ENCODE assay signal across 29 mouse cellular contexts in genomic region chr4:114733256-114734004, GRCm38 (mm10).
DNase-seq lines count a peak whose midpoint lies in the region; ATAC-seq and TF ChIP-seq lines count a peak whose summit lies in the region.
"Had no signal": no experiment of that assay in that cellular context is flagged by ENCODE, and none has a peak within 500 bp of the region (broad histone marks: within the 10 kb centered on the region; RNA-seq: fewer than 3 reads in every experiment).

No protein-coding gene starts in this region.

- intact Hi-C loops in gastrocnemius, postnatal 14 days (cut with DNase I; ENCODE audit: low total_unique reads), result no loop called here

- H3K4me1 ChIP-seq in kidney, embryonic 16.5 days (ENCODE audit: insufficient read depth, low read length), result peaks cover 2% of the 10 kb centered on the region; the same call in 1 of the 2 replicates
- peaks cover 4% of the 10 kb centered on the region; the same call in 1 of the 2 replicates for H3K4me1 ChIP-seq in midbrain, embryonic 13.5 days (replicated peaks)
- no peaks in the 10 kb centered on the region for H3K4me1 ChIP-seq in midbrain, embryonic 15.5 days
- H3K4me1 ChIP-seq in limb, embryonic 12.5 days (replicated peaks), result peaks cover 3% of the 10 kb centered on the region; the same call in 1 of the 2 replicates
- H3K4me1 ChIP-seq in stomach, postnatal 0 days (replicated peaks; ENCODE audit: control insufficient read depth, insufficient read depth), result no peaks in the 10 kb centered on the region

- H3K27ac ChIP-seq in kidney, embryonic 16.5 days (ENCODE audit: low read length), result no peak overlapping the region
- H3K27ac ChIP-seq in midbrain, embryonic 13.5 days, result no peak overlapping the region
- H3K27ac ChIP-seq in midbrain, embryonic 15.5 days, result no peak overlapping the region
- no peak overlapping the region for H3K27ac ChIP-seq in limb, embryonic 12.5 days
- no peak overlapping the region for H3K27ac ChIP-seq in stomach, postnatal 0 days (replicated peaks)
- H3K27ac ChIP-seq: forebrain, embryonic 13.5 days; hindbrain, embryonic 13.5 days; kidney, embryonic 15.5 days; layer of hippocampus, adult 2 months; left cerebral cortex, adult 2 months; liver, embryonic 14.5 days; midbrain, embryonic 12.5 days; neural tube, embryonic 12.5 days had no signal

- TF ChIP-seq EP300 in stomach, postnatal 0 days (optimal IDR thresholded peaks at IDR 0.05), result no peak

- no peaks in the 10 kb centered on the region for H3K27me3 ChIP-seq in kidney, embryonic 16.5 days (ENCODE audit: insufficient read depth, low read length)
- peaks cover 6% of the 10 kb centered on the region; the same call in 1 of the 2 replicates for H3K27me3 ChIP-seq in midbrain, embryonic 13.5 days
- 0 out of 2 replicates have a peak, but pooled peaks cover 3% of the 10 kb centered on the region for H3K27me3 ChIP-seq in midbrain, embryonic 15.5 days (replicated peaks)
- peaks cover 63% of the 10 kb centered on the region for H3K27me3 ChIP-seq in limb, embryonic 12.5 days
- H3K27me3 ChIP-seq in stomach, postnatal 0 days (ENCODE audit: control insufficient read depth, insufficient read depth, low read length), result no peaks in the 10 kb centered on the region
- H3K27me3 ChIP-seq: heart, embryonic 12.5 days; kidney, embryonic 15.5 days; neural tube, embryonic 12.5 days had no signal

- no peak for DNase-seq in kidney, adult 11 months
- peak; percentile 7 for DNase-seq in stomach, postnatal 0 days (ENCODE audit: low spot score)
- DNase-seq in gastrocnemius, postnatal 14 days, result no peak
- DNase-seq: adrenal gland, postnatal 14 days; cerebellum, adult 11 months; cerebellum, adult 9-11 months; gastrocnemius, postnatal 25 days; heart, adult 18-20 months; heart, postnatal 4 days; kidney, adult 18-20 months; kidney, postnatal 36 days; lung, embryonic 14.5 days; lung, postnatal 14 days; thymus, postnatal 14 days had no signal

- H3K36me3 ChIP-seq in kidney, embryonic 16.5 days (ENCODE audit: insufficient read depth, low read length), result no peaks in the 10 kb centered on the region
- H3K36me3 ChIP-seq in midbrain, embryonic 13.5 days, result no peaks in the 10 kb centered on the region
- H3K36me3 ChIP-seq in midbrain, embryonic 15.5 days (replicated peaks), result no peaks in the 10 kb centered on the region
- no peaks in the 10 kb centered on the region for H3K36me3 ChIP-seq in limb, embryonic 12.5 days
- H3K36me3 ChIP-seq in stomach, postnatal 0 days (ENCODE audit: control insufficient read depth, insufficient read depth, low read length), result no peaks in the 10 kb centered on the region
- H3K36me3 ChIP-seq: heart, embryonic 12.5 days; hindbrain, embryonic 13.5 days; kidney, embryonic 15.5 days; midbrain, embryonic 12.5 days; neural tube, embryonic 12.5 days had no signal

- no peak overlapping the region for H3K4me3 ChIP-seq in kidney, embryonic 16.5 days (ENCODE audit: low read length)
- no peak overlapping the region for H3K4me3 ChIP-seq in midbrain, embryonic 13.5 days (replicated peaks)
- no peak overlapping the region for H3K4me3 ChIP-seq in midbrain, embryonic 15.5 days
- no peak overlapping the region for H3K4me3 ChIP-seq in limb, embryonic 12.5 days (replicated peaks)
- H3K4me3 ChIP-seq in stomach, postnatal 0 days (ENCODE audit: low read depth, low read length), result no peak overlapping the region
- H3K4me3 ChIP-seq: erythroblast, embryonic 14.5 days; forebrain, embryonic 13.5 days; heart, embryonic 12.5 days; hindbrain, embryonic 13.5 days; kidney, embryonic 15.5 days; layer of hippocampus, adult 2 months; left cerebral cortex, adult 2 months; midbrain, embryonic 12.5 days; neural tube, embryonic 12.5 days had no signal

- WGBS in kidney, embryonic 16.5 days, result 90% methylated on average over 10 of the region's 10 CpGs
- 79% methylated on average over 10 of the region's 10 CpGs for WGBS in midbrain, embryonic 13.5 days
- WGBS in midbrain, embryonic 15.5 days, result 81% methylated on average over 10 of the region's 10 CpGs
- WGBS in limb, embryonic 12.5 days, result 84% methylated on average over 10 of the region's 10 CpGs
- 71% methylated on average over 10 of the region's 10 CpGs for WGBS in stomach, postnatal 0 days

- H3K9me3 ChIP-seq in kidney, embryonic 16.5 days (ENCODE audit: low read length), result no peaks in the 10 kb centered on the region
- H3K9me3 ChIP-seq in midbrain, embryonic 13.5 days, result no peaks in the 10 kb centered on the region
- no peaks in the 10 kb centered on the region for H3K9me3 ChIP-seq in midbrain, embryonic 15.5 days
- no peaks in the 10 kb centered on the region for H3K9me3 ChIP-seq in limb, embryonic 12.5 days
- no peaks in the 10 kb centered on the region for H3K9me3 ChIP-seq in stomach, postnatal 0 days (ENCODE audit: control insufficient read depth, low read length)
- H3K9me3 ChIP-seq: forebrain, embryonic 13.5 days; heart, embryonic 12.5 days; hindbrain, embryonic 13.5 days; kidney, embryonic 15.5 days; midbrain, embryonic 12.5 days; neural tube, embryonic 12.5 days had no signal

- H3K9ac ChIP-seq in kidney, embryonic 16.5 days (replicated peaks; ENCODE audit: low read length), result no peak overlapping the region
- H3K9ac ChIP-seq in midbrain, embryonic 13.5 days (replicated peaks), result no peak overlapping the region
- H3K9ac ChIP-seq in midbrain, embryonic 15.5 days, result no peak overlapping the region
- no peak overlapping the region for H3K9ac ChIP-seq in limb, embryonic 12.5 days (replicated peaks)
- no peak overlapping the region for H3K9ac ChIP-seq in stomach, postnatal 0 days (ENCODE audit: low read length)
- H3K9ac ChIP-seq: forebrain, embryonic 13.5 days; heart, embryonic 12.5 days; hindbrain, embryonic 13.5 days; kidney, embryonic 15.5 days; liver, embryonic 14.5 days; lung, embryonic 14.5 days; midbrain, embryonic 12.5 days; neural tube, embryonic 12.5 days had no signal

- ATAC-seq in kidney, embryonic 16.5 days (ENCODE audit: low FRiP score, low TSS enrichment), result 0 out of 2 replicates have a peak, but pooled peaks have one; percentile 28
- peak; percentile 32; the same call in 1 of the 2 replicates for ATAC-seq in midbrain, embryonic 13.5 days
- ATAC-seq in midbrain, embryonic 15.5 days (replicated peaks), result no peak
- peak; percentile 54; the same call in 1 of the 2 replicates for ATAC-seq in limb, embryonic 12.5 days (ENCODE audit: insufficient number of reproducible peaks, insufficient read depth, low FRiP score, low TSS enrichment, low read depth)
- no peak for ATAC-seq in stomach, postnatal 0 days (ENCODE audit: low FRiP score, low TSS enrichment)
- ATAC-seq: CD4-positive, CD25-positive, alpha-beta regulatory T cell, adult 4 months; forebrain, embryonic 13.5 days had no signal

- H3K4me2 ChIP-seq in kidney, embryonic 16.5 days (replicated peaks; ENCODE audit: low read depth, low read length), result no peak overlapping the region
- no peak overlapping the region for H3K4me2 ChIP-seq in midbrain, embryonic 13.5 days (replicated peaks)
- H3K4me2 ChIP-seq in midbrain, embryonic 15.5 days, result no peak overlapping the region
- no peak overlapping the region for H3K4me2 ChIP-seq in limb, embryonic 12.5 days
- no peak overlapping the region for H3K4me2 ChIP-seq in stomach, postnatal 0 days (replicated peaks; ENCODE audit: low read depth)
- H3K4me2 ChIP-seq: forebrain, embryonic 13.5 days; heart, embryonic 12.5 days; hindbrain, embryonic 13.5 days; kidney, embryonic 15.5 days; lung, embryonic 14.5 days; midbrain, embryonic 12.5 days; neural tube, embryonic 12.5 days had no signal

- no peak for TF ChIP-seq CTCF in stomach, postnatal 0 days (IDR thresholded peaks at IDR 0.05; ENCODE audit: low read depth)

Comparison
In these comparisons a context has a peak if more than half of its experiments do, and no peak if none do; other contexts are left out.
1. ATAC-seq: peak in kidney, embryonic 16.5 days (single experiment), midbrain, embryonic 13.5 days (single experiment) and limb, embryonic 12.5 days (single experiment); none in midbrain, embryonic 15.5 days (single experiment) and stomach, postnatal 0 days (single experiment).